Mouse (Mus musculus): Measurements from ENCODE around the gene Dcp1a. TPM values are rescaled to one million over a fixed set of nuclear protein-coding genes. Genes with fewer than 3 reads are reported as not detected.

The Dcp1a gene
- 10 to 100 TPM; 18.0 to 20.8 TPM for total RNA-seq (2021)

- DNase-seq (ENCODE audit: low spot score in 2 of 2) = peak; percentile 96 to 97
- intact Hi-C loops (cut with DNase I) = loop anchor here (1.0 kb wide), 1 partner anchor 70 kb away; no protein-coding TSS in a partner anchor
These were observed at the start of gene Dcp1a for GRCm38 (mm10) chr14:30479361-30479948. TSS of gene Dcp1a (plus strand) at chr14:30479535.

DNA sequence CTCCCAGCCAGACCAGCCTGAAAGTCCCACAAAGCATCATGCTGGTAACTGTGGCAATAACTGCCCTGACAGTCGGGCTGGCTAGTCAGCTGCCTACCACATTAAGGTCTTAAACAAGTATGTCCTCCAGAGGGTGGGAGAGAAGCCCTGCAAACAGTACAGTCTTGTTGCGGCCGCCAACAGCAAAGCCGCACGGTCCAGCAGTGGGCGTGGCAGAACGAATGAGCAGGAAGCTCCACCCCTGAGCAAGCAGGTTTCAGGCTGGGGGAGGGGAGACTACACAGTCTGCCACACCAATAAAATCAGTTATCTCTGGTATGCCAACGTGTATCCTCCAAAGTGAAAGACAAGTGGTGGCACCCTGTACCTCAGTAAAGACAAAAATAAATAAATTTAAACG, 49.7 kb upstream of the Dcp1a start:
- intact Hi-C loops (cut with DNase I) = no loop called here
- no peak for DNase-seq (ENCODE audit: low spot score in 2 of 2)

GRCm38 (mm10) chr14:30430026-30430425, 49.3 kb upstream of the Dcp1a start:
- no peak for DNase-seq (ENCODE audit: low spot score in 2 of 2)
- intact Hi-C loops (cut with DNase I) = no loop called here

DNA sequence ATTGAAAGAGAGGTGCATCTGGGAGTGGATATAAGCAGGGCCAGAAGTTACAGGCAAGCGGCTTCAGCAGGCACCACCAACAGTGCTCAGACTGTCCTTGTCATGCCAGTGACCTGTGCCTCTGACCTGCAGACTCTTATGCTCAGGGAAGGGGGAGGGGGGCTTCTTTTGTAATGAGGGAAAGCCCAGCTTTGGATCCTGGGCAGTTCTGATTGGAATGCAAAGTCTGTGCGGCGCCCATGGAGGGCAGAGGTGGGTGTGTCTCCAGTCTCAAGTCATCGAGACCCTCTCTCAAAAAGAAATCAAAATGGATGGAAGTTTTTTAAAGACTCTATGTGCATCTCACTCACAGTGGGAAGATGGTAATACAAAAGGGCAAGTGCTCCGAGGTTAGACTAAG, 48.9 kb upstream of the Dcp1a start:
- DNase-seq (ENCODE audit: low spot score in 2 of 2) = no peak
- intact Hi-C loops (cut with DNase I) = no loop called here

- intact Hi-C loops (cut with DNase I) = no loop called here
- no peak for DNase-seq (ENCODE audit: low spot score in 2 of 2)
These were observed 44.0 kb upstream of the Dcp1a start for GRCm38 (mm10) chr14:30435316-30435715.

- DNase-seq (ENCODE audit: low spot score in 2 of 2) = no peak
- intact Hi-C loops (cut with DNase I) = no loop called here
These were observed 39.4 kb upstream of the Dcp1a start for GRCm38 (mm10) chr14:30439915-30440314.

- DNase-seq (ENCODE audit: low spot score in 2 of 2) = no peak
- intact Hi-C loops (cut with DNase I) = loop anchor here (10.0 kb wide), 1 partner anchor 201 kb away; no protein-coding TSS in a partner anchor
These were observed 23.3 kb upstream of the Dcp1a start for GRCm38 (mm10) chr14:30455801-30456595.

- intact Hi-C loops (cut with DNase I) = loop anchor here (10.0 kb wide), 1 partner anchor 203 kb away; no protein-coding TSS in a partner anchor
- DNase-seq (ENCODE audit: low spot score in 2 of 2) = peak; percentile 42 to 60
These were observed 21.9 kb upstream of the Dcp1a start for GRCm38 (mm10) chr14:30457436-30457835.

DNA sequence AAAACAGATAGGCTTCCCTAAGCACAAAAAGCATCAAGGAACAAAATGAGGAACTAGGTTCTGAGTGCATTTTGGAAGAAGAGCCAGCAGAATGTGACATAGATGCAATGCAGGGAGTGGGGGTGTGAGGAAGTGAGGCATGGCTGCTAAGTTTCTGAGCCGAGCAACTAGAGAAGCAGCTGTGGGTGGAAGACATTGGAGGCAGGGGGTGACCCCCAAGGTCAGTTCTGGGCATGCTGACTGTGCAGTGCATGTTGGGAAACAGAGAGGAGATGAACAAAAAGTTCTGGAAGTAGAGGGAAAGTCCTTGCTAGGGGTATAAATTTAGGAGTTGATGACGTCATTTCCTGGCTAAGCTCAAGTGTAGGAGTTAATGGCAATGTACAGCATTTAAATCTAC, 21.4 kb upstream of the Dcp1a start:
- DNase-seq (ENCODE audit: low spot score in 2 of 2) = peak; percentile 58 to 67
- intact Hi-C loops (cut with DNase I) = loop anchor here (2.0 to 10.0 kb wide), 2 partner anchors 105 to 203 kb away; no protein-coding TSS in a partner anchor

DNA sequence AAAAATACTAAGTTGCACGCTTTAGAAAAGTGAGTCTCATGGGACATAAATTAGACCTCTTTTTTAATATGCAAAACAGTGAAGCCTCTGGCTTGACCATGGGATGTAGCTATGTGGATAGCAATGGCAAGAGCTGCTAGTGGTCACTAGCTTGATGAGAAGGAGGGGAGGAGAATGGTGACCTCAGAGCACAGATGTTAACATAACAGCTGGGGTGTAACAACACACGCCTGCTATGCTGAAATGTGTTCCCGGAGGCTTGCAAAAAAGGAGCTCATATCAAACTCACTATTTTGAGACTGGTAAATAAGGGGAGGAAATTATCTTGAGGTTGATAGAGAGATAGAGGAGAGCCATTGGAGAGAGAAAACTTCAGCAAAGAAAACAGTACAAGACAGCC, 20.5 kb upstream of the Dcp1a start:
- intact Hi-C loops (cut with DNase I) = loop anchor here (2.0 to 10.0 kb wide), 2 partner anchors 106 to 204 kb away; no protein-coding TSS in a partner anchor

DNA sequence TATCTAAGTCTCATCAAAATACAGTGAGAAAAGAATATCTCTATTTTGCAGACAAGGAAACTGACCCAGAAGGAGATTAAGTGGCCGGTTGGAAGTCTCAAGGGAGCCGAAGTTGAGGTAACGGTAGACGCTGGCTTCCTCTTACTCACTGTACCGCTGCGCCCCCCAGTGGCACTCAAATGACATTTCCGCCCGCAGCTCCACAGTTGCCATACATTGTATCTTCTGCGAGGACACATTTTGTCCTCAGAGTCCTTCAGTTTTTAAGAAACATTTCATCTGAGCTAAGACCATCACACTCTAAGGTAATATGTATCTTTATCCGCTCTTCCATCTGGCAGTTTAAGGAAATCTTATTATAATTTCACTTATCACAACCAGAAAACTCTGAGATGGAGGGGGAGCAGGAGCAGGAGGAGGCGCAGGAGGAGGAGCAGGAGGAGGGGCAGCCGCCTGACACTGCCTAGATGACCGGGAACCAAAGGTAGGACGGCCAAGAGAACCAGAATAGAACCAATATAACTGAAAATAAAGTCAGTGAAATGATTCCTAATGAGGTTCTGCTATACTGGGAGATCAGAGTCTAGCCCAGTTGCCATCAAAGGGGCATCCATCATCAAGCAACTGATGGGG, 19.3 kb upstream of the Dcp1a start:
- intact Hi-C loops (cut with DNase I) = loop anchor here (1.0 to 10.0 kb wide), 3 partner anchors 107 to 323 kb away; no protein-coding TSS in a partner anchor
- DNase-seq (ENCODE audit: low spot score in 2 of 2) = peak; percentile 69 to 82

More for the DNA sequence above, 20.5 kb upstream of the Dcp1a start:
- DNase-seq (ENCODE audit: low spot score in 2 of 2) = no peak

GRCm38 (mm10) chr14:30463312-30463711, 16.0 kb upstream of the Dcp1a start:
- no peak for DNase-seq (ENCODE audit: low spot score in 2 of 2)
- intact Hi-C loops (cut with DNase I) = no loop called here

DNA sequence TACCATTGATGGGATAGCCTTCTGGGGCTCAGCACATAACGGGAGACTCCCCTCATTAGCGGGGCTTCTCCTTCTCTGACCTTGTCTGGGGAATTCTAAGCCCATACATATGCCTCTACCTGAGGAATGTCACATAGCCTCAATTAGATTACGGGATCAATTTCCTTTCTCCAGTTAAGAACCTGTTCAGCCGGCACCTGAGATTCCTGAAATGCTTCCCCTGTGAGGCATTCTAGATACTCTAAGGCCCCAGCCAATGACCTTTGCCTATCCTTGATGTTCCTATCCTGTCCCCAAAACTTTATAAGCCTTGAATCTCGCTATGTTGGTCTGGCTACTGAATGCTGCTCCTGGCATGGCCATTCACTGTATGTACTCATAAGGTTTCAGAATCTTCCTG, 5.7 kb upstream of the Dcp1a start:
- DNase-seq (ENCODE audit: low spot score in 2 of 2) = no peak
- intact Hi-C loops (cut with DNase I) = no loop called here

GRCm38 (mm10) chr14:30474416-30474815, 4.9 kb upstream of the Dcp1a start:
- intact Hi-C loops (cut with DNase I) = no loop called here
- no peak for DNase-seq (ENCODE audit: low spot score in 2 of 2)

DNA sequence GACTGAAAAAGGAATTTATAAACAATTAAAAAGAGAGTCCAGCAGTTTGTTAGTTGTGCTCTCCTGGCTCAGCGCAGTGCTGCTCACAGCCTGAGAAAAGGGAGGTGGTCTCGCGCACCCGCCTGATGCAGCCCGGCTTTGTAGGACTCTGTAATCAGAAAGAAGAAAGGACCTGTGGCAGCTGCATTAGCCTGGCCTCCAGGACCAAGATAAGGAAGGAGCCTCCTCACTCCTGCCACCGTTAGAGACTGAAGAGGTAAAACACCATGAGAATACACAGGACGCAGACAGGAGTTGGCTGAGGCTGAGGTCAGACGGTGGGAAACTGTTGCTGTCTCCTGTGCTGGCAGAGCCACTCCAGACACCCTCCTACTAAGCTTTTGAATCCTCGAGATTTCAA, 12.0 kb downstream of the Dcp1a start, which contains the start of gene Cacna1d:
Gene Cacna1d (minus strand): TSS at position 114 of the 400 bp plus-strand sequence.
- no peak for DNase-seq (ENCODE audit: low spot score in 2 of 2)
- intact Hi-C loops (cut with DNase I) = no loop called here

DNA sequence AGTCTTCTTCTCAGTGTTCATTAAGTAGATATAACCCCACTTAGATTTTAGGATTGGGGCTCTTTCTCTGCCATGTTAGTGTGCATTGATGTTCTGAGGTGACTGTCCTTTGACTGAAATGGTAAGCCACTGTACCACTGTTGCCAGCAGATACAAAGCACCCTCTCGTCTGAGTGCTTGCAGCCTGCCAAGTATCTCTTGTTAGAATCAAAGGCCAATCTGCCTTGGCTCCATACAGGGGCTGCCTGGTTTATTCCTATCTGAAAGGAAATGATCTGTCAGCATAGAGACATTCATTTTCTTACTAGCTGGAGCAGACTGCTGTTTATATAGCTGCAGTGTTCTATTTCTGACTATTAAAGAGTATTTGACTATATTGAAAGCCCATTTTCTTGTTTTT, 13.9 kb downstream of the Dcp1a start:
- intact Hi-C loops (cut with DNase I) = no loop called here

GRCm38 (mm10) chr14:30494998-30495397, 15.7 kb downstream of the Dcp1a start:
- intact Hi-C loops (cut with DNase I) = no loop called here
- no peak for DNase-seq (ENCODE audit: low spot score in 2 of 2)

More for the DNA sequence above, 13.9 kb downstream of the Dcp1a start:
- DNase-seq (ENCODE audit: low spot score in 2 of 2) = no peak

GRCm38 (mm10) chr14:30498202-30498601, 18.9 kb downstream of the Dcp1a start:
- intact Hi-C loops (cut with DNase I) = no loop called here

GRCm38 (mm10) chr14:30504990-30505389, 25.7 kb downstream of the Dcp1a start:
- intact Hi-C loops (cut with DNase I) = no loop called here
- DNase-seq (ENCODE audit: low spot score in 2 of 2) = no peak

More at GRCm38 (mm10) chr14:30498202-30498601, 18.9 kb downstream of the Dcp1a start:
- DNase-seq (ENCODE audit: low spot score in 2 of 2) = no peak

DNA sequence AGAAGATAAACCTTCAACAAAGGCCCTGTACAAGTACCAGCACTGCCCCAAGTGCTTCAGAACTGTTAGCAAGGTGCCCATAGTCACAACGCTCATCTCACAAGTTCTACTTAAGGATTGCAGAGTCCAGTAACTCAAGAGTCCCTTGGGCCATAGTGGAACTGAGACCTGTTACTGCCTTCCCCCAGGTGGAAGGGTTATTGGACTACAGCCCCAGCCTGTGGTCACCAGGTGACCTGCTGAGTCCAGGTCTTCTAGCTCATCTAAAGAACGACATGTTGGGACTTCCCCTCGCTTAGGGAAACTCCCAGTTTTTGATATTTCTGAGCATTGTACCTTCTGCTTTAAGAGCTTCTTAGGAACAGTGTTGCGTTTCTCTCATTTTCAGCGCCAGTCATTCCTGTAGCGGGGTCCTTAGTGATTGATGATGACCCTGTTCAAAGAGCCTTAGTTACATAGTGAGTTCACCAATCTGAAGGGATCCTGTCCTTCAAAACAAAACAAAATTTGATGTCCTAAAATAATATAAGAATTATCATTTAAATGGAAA, 31.0 kb downstream of the Dcp1a start:
- intact Hi-C loops (cut with DNase I) = no loop called here
- DNase-seq (ENCODE audit: low spot score in 2 of 2) = no peak
